Mouse (Mus musculus): ENCODE results near the gene Tcirg1. TPM values are rescaled to one million over a fixed set of nuclear protein-coding genes. Genes with fewer than 3 reads are reported as not detected.
A peak's percentile ranks its signal among the peaks of the same experiment; 100 is the strongest.

The Tcirg1 gene
- total and polyA plus RNA-seq, 2 experiments from 2014 or later = 12.8 to 32.1 TPM

DNA sequence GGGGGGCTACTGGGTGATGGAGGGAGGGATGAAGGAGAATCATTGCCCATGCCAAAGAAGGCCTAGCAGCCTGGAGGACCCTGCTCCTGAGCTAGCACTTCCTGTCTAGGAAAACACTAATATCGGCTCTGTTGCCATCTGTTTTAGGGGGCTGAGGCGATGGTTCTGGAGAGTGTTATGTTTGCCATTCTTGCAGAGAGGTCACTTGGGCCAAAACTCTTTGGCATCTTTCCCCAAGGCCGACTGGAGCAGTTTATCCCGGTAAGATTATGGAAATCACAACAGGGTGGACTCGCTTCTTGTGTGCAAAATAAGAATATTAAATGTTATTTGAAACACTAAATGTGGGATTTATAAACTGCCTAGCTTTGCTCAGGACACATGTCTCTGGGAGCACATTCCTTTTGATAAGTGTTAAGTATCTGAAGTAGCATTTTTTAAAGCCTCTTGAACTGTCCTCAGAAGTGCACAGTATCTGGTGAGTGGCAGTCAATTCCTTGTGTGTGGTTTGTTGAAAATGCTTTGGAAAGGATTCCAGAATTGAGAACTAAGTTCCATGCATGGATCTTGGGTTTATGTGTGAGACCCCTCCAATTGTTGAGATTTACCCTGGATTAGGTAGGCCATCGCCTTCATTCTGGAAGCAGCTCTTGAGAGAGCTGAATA, 22.5 kb downstream of the Tcirg1 start:
- no peaks in the 10 kb centered on the region for H3K9me3 ChIP-seq (replicated peaks; ENCODE audit: control insufficient read depth, low read length)
- H3K4me1 ChIP-seq (ENCODE audit: control insufficient read depth, insufficient read depth) = peaks cover 7% of the 10 kb centered on the region; the same call in 1 of the 2 replicates
- no peak overlapping the region for H3K4me3 ChIP-seq (ENCODE audit: low read depth, low read length)
- 27% methylated on average over 6 of the region's 6 CpGs for WGBS
- DNase-seq (ENCODE audit: low spot score) (peak; percentile 22), ATAC-seq (ENCODE audit: insufficient read depth, low read depth) (no peak)
- peaks cover 35% of the 10 kb centered on the region for H3K36me3 ChIP-seq (replicated peaks; ENCODE audit: control insufficient read depth, insufficient read depth, low read length)
- no peak overlapping the region for H3K4me2 ChIP-seq (ENCODE audit: low read depth, low read length)
- no peaks in the 10 kb centered on the region for H3K27me3 ChIP-seq (ENCODE audit: control insufficient read depth, insufficient read depth, low read length)
- TF ChIP-seq CTCF (IDR thresholded peaks at IDR 0.05; ENCODE audit: low read depth) = no peak
- no peak for TF ChIP-seq EP300 (IDR thresholded peaks at IDR 0.05; ENCODE audit: low read depth)
- H3K9ac ChIP-seq (replicated peaks; ENCODE audit: low read depth, low read length) = no peak overlapping the region
- no peak overlapping the region for H3K27ac ChIP-seq (ENCODE audit: low read depth)

DNA sequence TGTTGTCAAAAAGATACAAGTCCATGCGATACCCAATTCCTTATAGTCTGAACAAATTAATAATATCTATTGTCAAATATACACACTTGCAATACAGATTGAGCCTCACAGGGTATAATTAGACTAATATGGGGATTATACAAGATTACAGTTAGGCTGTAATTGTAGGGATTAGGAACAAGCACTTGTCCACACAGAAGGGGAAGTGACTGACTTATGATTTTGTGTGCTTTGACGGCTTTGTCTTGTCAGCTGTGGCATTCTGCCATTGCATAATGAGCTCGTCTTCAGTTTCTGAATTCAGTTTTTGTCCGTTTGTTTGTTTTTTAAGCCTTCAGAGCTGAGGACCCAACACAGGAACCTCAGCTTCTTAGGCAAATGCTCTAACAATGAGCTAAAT, 24.7 kb downstream of the Tcirg1 start:
- no peak for TF ChIP-seq CTCF (IDR thresholded peaks at IDR 0.05; ENCODE audit: low read depth)
- TF ChIP-seq EP300 (IDR thresholded peaks at IDR 0.05; ENCODE audit: low read depth) = no peak
- no peak for ATAC-seq (ENCODE audit: insufficient read depth, low read depth)
- peaks cover 7% of the 10 kb centered on the region; the same call in 1 of the 2 replicates for H3K4me1 ChIP-seq (ENCODE audit: control insufficient read depth, insufficient read depth)
- H3K36me3 ChIP-seq (replicated peaks; ENCODE audit: control insufficient read depth, insufficient read depth, low read length) = peaks cover 22% of the 10 kb centered on the region; the same call in 1 of the 2 replicates
- no peak overlapping the region for H3K4me2 ChIP-seq (ENCODE audit: low read depth, low read length)
- DNase-seq (ENCODE audit: low spot score) = no peak
- H3K9ac ChIP-seq (replicated peaks; ENCODE audit: low read depth, low read length) = no peak overlapping the region
- 80% methylated on average over 4 of the region's 4 CpGs for WGBS
- H3K27me3 ChIP-seq (ENCODE audit: control insufficient read depth, insufficient read depth, low read length) = no peaks in the 10 kb centered on the region
- no peaks in the 10 kb centered on the region for H3K9me3 ChIP-seq (replicated peaks; ENCODE audit: control insufficient read depth, low read length)
- no peak overlapping the region for H3K4me3 ChIP-seq (ENCODE audit: low read depth, low read length)
- no peak overlapping the region for H3K27ac ChIP-seq (ENCODE audit: low read depth)

DNA sequence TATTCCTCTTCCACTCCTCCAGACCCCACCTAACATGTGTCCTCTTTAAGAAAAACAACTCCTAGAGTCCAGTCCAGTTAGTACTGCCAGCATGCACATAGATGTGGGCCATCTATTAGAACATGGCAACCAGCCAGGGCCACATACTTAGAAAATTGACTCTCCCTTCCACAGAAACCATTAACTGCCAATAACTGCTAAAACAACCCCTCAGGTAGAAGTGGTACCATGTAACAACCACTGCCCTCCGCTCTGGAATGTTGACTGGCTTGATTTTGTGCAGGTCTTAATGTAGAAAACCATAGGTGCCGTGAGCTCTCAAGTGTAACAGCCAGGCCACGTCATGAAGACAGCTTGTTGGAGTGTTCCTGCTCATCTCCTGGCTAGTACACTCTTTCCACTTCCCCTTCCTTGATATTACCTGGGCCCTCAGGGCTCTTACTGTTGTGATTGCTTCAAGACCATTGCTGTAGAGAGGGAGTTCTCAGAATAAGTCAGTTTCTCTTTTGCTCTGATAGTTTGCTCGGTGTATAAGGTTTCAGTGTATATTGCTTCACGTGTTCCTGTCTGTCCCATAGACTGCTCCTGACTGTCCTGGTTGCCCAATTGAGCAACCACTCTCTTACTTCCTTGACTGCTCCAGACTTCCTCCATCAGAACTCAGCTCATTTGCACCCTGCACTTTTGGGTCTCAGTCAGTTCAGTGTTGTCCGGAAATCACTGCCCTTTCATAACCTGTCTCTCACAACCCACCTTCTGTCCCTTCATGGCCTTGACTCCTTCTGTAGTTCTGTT, 26.7 kb downstream of the Tcirg1 start:
- no peak for TF ChIP-seq EP300 (IDR thresholded peaks at IDR 0.05; ENCODE audit: low read depth)
- no peak for TF ChIP-seq CTCF (IDR thresholded peaks at IDR 0.05; ENCODE audit: low read depth)

DNA sequence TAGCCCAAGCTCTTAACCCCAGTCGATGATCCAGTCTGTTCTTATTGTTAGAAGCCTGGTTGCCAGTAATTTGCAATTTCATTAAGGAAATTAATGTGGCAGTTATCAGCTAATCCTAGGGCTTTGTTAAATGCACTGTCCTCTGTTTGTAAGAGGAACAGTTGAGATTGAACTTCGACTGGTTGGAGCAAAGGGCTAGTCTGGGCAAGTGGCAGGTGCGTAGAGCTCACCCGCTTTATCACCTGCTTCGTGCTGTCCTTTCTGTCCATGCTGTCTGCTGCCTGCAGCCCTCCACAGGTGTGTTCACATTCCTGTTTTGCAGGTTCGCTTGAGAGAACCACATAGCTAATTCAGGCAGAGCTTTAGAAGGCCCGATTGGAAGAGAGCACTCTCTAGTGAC, 31.9 kb downstream of the Tcirg1 start:
- Histone ChIP-seq H3K4me2 (ENCODE audit: low read depth, low read length) (no peak overlapping the region), H3K36me3 (replicated peaks; ENCODE audit: control insufficient read depth, insufficient read depth, low read length) (no peaks in the 10 kb centered on the region), H3K27me3 (ENCODE audit: control insufficient read depth, insufficient read depth, low read length) (no peaks in the 10 kb centered on the region), H3K27ac (ENCODE audit: low read depth) (no peak overlapping the region), H3K4me3 (ENCODE audit: low read depth, low read length) (no peak overlapping the region), H3K4me1 (ENCODE audit: control insufficient read depth, insufficient read depth) (no peaks in the 10 kb centered on the region), H3K9ac (replicated peaks; ENCODE audit: low read depth, low read length) (no peak overlapping the region), H3K9me3 (replicated peaks; ENCODE audit: control insufficient read depth, low read length) (no peaks in the 10 kb centered on the region)
- DNase-seq (ENCODE audit: low spot score) (no peak), ATAC-seq (ENCODE audit: insufficient read depth, low read depth) (no peak)
- 86% methylated on average over 7 of the region's 7 CpGs for WGBS
- no peak for TF ChIP-seq EP300 (IDR thresholded peaks at IDR 0.05; ENCODE audit: low read depth)

More for the DNA sequence above, 26.7 kb downstream of the Tcirg1 start:
- no peak overlapping the region for H3K4me2 ChIP-seq (ENCODE audit: low read depth, low read length)
- H3K9ac ChIP-seq (replicated peaks; ENCODE audit: low read depth, low read length) = no peak overlapping the region
- H3K9me3 ChIP-seq (replicated peaks; ENCODE audit: control insufficient read depth, low read length) = no peaks in the 10 kb centered on the region
- H3K36me3 ChIP-seq (replicated peaks; ENCODE audit: control insufficient read depth, insufficient read depth, low read length) = peaks cover 10% of the 10 kb centered on the region; the same call in 1 of the 2 replicates
- 87% methylated on average over 6 of the region's 6 CpGs for WGBS
- ATAC-seq (ENCODE audit: insufficient read depth, low read depth) = no peak
- H3K27me3 ChIP-seq (ENCODE audit: control insufficient read depth, insufficient read depth, low read length) = no peaks in the 10 kb centered on the region
- H3K4me3 ChIP-seq (ENCODE audit: low read depth, low read length) = no peak overlapping the region
- no peak for DNase-seq (ENCODE audit: low spot score)
- H3K27ac ChIP-seq (ENCODE audit: low read depth) = no peak overlapping the region
- H3K4me1 ChIP-seq (ENCODE audit: control insufficient read depth, insufficient read depth) = peaks cover 7% of the 10 kb centered on the region; the same call in 1 of the 2 replicates

DNA sequence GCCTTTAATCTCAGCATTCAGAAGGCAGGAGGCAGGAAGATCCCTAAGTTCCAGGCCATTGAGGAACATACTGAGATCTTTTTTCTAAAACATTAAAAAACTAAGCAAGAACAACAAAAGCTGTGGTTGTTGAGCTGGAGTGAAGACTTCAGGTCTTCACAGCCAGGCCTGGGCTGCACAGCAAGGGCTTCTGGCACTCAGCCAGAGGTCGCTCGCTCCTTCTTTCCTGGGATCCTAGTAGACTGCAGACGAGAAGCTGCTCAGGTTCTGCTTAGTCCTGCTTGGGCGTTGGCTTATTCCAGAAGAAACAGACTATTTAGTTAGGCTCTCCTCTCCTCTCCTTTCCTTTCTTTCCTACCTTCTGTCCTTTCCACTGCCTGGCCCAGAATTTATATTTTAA, 34.6 kb downstream of the Tcirg1 start:
- Histone ChIP-seq H3K9ac (replicated peaks; ENCODE audit: low read depth, low read length) (no peak overlapping the region), H3K36me3 (replicated peaks; ENCODE audit: control insufficient read depth, insufficient read depth, low read length) (no peaks in the 10 kb centered on the region), H3K4me1 (ENCODE audit: control insufficient read depth, insufficient read depth) (peaks cover 4% of the 10 kb centered on the region; the same call in 1 of the 2 replicates), H3K27me3 (ENCODE audit: control insufficient read depth, insufficient read depth, low read length) (no peaks in the 10 kb centered on the region), H3K4me3 (ENCODE audit: low read depth, low read length) (no peak overlapping the region), H3K27ac (ENCODE audit: low read depth) (no peak overlapping the region), H3K4me2 (ENCODE audit: low read depth, low read length) (no peak overlapping the region), H3K9me3 (replicated peaks; ENCODE audit: control insufficient read depth, low read length) (no peaks in the 10 kb centered on the region)
- DNase-seq (ENCODE audit: low spot score) (peak; percentile 40), ATAC-seq (ENCODE audit: insufficient read depth, low read depth) (no peak)
- WGBS = 31% methylated on average over 4 of the region's 4 CpGs
- TF ChIP-seq EP300 (IDR thresholded peaks at IDR 0.05; ENCODE audit: low read depth) = no peak
- no peak for TF ChIP-seq CTCF (IDR thresholded peaks at IDR 0.05; ENCODE audit: low read depth)

All from heart, postnatal 0 days (tissue).